Mouse (Mus musculus) adrenal gland, adult 2 months (tissue): Measurements from ENCODE around the gene Ldb3. TPM values are rescaled to one million over a fixed set of nuclear protein-coding genes. Genes with fewer than 3 reads are reported as not detected.
A peak's percentile ranks its signal among the peaks of the same experiment; 100 is the strongest.

Experiments used
- DNase-seq: peaks from one replicate; pipeline ENCODE4 v3.0.0; 2021
- polyA plus RNA-seq: library from polyadenylated mRNA; depleted of rRNA; stranded (reverse); fragments of >200 nt; gene quantifications from 2 replicates; pipeline ENCODE4 v1.2.3, GENCODE M21; 2012
- total RNA-seq, 2 experiments: library from RNA; stranded (reverse); gene quantifications; 2 replicates each; pipeline ENCODE4 v1.2.3; 2021

Gene Ldb3
- total and polyA plus RNA-seq, 3 experiments = 0.58 to 0.79 (median 0.76) TPM

DNA sequence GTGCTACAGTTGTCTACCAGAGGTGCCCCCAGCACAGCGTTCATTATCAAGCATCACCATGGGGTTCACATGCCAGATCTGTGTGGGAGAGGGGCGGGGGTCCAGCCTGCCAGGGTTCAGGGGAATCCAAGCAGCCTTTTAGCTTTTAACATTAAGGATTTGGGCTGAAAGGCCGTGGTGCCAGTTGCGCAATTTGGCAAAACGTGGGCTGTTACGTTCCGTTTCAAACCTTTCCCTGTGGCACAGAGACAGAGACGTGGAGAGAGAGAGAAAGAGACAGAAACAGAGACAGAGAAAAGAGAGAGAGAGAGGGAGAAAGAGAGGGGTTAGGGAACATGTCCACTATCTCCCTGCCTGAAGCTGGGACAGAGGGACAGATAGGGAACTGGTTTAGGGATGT is 26.8 kb downstream of the Ldb3 start:
- no peak for DNase-seq

DNA sequence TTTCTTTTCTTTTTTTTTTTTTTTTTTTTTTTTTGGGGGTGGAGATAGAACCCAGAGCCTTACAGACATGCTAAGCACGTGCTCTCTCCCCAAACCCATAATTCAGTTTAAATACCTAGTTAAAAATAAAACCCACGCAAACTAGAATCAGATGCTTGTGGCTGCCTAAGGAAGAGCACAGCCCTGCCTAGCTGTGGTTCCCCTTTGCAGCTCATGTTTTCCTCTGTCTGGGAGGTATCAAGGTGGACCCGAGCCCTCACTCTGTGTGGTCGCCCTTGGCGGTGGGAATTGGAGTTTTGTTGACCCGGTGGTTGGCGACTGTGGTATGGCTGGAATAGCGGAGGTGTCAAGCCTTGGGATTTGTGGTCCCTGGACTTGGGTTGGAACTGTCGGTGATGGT is 29.5 kb downstream of the Ldb3 start:
- DNase-seq = no peak

GRCm38 (mm10) chr14:34555211-34555610 is 33.3 kb downstream of the Ldb3 start:
- no peak for DNase-seq

- peak; percentile 57 for DNase-seq
These were observed 34.4 kb downstream of the Ldb3 start for GRCm38 (mm10) chr14:34554047-34554446.

- no peak for DNase-seq
These were observed 35.0 kb downstream of the Ldb3 start for GRCm38 (mm10) chr14:34553470-34553869.

DNA sequence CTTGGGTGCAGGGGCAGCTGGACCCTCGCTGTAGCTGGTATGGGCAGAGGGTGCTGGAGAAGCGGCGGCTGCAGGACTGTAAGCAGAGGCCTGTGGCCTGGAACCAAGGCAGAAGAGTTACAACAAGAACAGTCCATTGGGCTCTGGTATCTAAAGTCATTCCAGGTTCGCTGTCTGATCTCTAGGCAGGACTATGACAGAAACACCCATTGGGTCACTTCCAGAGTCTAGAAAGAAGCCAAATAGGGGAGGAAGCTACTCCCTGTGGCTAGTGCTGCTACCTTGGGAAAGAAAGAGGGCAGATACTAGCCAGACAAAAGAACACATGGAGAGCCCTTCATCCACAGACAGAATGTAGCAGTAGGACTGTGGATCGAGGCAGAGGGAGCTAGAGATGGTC is 36.3 kb downstream of the Ldb3 start:
- no peak for DNase-seq

GRCm38 (mm10) chr14:34549004-34549671 is 39.3 kb downstream of the Ldb3 start:
- peak; percentile 90 for DNase-seq

GRCm38 (mm10) chr14:34548391-34549001 is 40.0 kb downstream of the Ldb3 start:
- peak; percentile 74 for DNase-seq

- DNase-seq = no peak
These were observed 43.9 kb downstream of the Ldb3 start for GRCm38 (mm10) chr14:34544545-34544944.

DNA sequence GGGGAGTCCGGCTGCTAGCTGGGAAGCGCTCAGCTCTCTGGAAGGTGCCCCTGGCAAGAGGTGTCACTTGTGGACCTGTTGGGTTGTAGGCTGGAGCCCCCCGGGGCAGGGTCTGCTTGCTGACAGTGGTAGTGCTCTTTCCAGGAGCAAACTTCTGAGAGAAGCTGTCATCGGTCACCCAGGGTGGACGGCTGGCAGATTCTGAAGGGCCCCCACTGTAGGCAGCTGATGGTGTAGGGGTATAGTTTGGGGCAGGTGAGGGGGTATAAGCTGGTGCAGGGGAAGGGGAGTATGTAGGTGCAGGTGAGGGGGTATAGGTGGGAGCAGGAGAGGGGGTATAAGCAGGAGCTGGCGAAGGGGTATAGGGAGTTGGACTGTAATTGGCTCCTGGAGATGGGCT is 44.5 kb downstream of the Ldb3 start:
- no peak for DNase-seq

- no peak for DNase-seq
These were observed 44.9 kb downstream of the Ldb3 start for GRCm38 (mm10) chr14:34543596-34543995.

DNA sequence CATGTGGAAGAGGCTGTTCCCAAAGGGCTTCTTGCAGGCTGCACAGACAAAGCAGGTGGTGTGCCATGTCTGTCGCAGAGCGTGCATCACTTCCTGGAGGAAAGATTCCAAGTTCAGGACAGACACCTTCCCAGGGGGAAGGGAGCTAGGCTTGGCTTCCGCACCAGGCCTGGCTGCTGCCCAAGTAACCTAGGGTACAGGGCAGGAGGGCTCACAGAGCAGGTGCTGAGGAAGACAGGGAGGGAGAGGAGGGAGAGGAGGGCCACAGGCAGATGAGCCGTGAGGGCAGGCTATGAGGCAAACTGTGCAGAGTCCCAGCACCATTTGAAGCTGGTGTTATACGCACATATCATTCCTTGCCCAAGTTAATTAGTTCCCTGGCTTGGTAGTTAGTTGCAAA is 46.6 kb downstream of the Ldb3 start:
- no peak for DNase-seq

DNA sequence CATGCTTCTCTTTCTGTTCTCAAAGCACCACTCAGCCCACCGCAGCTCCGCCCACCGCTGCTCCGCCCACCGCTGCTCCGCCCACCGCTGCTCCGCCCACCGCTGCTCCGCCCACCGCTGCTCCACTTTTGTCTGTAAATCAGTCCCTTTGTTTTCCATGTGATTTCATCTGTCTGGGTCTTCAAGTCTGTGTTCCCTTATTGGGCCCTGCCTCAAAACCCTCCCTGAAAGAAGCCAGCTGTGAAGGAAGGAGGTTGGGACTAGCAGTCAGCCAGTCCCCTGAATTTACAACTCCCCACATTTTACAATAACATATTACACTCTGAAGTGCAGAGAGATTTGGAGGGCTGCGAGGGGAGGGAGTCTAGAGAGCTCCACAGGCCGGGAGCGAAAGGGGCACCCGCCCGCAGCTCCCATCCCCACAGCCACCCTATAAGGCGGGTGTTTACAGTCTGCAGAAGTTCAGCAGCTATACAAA is 47.8 kb downstream of the Ldb3 start:
- DNase-seq = no peak

DNA sequence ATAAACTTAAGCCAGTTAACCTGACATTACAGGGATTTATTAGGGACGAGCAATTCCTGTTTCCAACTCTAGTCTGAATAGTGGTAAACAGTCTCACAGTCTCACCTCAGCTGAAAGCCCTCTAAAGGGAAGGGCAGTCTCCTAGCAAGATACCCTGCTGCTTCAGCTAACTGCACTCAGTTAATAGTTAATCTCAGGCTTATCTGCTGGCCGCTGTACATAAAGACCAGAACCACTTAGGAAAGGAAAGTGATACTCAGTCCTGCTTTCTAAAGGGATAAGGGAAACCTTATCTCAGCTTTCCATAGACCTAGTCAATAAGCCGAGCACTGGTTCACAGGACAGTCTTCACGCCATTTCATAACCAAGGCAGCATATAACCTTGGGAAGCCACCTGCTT is 52.6 kb downstream of the Ldb3 start:
- DNase-seq = no peak

- DNase-seq = no peak
These were observed 54.9 kb downstream of the Ldb3 start for GRCm38 (mm10) chr14:34533537-34533936.

DNA sequence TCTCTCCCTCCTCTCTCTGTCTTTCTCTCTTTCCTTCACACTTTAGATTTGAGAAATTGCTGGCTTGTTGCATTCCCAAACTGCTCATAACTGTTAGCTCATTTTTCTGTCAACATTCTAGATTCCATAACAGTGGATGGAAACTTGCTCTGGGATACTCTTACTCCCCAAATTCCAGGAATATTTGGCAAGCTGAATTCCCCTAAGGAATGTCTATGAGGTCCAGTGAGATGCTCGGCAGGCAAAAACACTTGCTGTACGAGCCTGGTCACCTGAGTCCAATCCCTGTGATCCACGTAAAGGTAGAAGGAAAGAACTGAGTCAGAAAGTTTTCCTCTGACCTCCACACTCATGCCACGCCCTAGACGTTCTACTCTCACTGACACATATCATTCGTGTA is 55.9 kb downstream of the Ldb3 start:
- no peak for DNase-seq

DNA sequence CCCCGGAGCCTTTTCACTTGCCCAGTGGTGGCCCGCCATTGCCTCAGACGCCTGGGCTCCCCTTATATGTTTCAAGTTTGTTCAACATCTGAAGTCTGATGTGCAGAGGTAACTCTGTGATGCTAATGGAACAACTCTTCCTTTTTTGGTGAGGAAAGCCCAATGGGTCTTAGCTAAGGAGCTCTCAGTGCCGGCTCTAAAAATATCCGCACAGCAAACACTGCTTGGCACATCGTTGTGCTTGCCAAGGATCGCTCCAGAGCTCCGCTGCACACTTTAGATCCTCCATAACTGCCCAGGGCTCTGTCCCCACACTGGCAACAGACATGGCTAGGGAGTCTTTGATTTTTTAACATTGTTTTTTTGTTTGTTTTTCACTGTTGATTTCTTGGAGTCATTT is 59.7 kb downstream of the Ldb3 start:
- no peak for DNase-seq

GRCm38 (mm10) chr14:34522701-34523100 is 65.8 kb downstream of the Ldb3 start, which contains the start of gene 9230112D13Rik:
Gene 9230112D13Rik, minus strand, starts transcription at chr14:34522801.
- no peak for DNase-seq

DNA sequence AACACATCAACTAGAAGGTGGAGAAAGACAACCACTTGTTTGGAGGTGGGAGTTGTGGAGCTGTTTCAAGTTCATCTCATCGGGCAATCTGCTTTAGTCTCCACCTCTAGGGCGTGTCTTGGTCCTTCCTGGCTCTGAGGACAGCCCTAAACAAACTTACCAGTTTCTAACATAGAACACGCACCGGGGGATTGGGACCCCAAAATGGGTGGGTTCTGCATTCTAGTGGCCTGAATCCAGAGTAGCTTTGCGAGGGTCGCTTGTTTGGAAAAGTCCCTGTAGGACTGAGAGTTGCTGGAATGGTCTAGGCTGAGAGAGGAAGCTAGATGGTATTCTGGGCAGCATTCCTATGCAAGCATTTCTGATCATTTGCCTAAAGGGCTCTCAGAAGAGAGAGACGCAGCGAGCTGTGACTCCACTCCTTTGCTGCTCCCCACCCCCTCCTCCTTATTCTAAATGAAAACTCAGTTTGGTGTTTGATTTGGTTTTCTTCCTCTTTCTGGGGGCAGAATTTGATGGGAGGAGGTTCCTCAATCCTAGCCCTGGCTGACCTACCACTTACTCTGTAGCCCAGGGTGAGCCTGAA is 70.4 kb downstream of the Ldb3 start:
- DNase-seq = no peak

- no peak for DNase-seq
These were observed 71.4 kb downstream of the Ldb3 start for GRCm38 (mm10) chr14:34516960-34517577.

- DNase-seq = no peak
These were observed 72.6 kb downstream of the Ldb3 start for GRCm38 (mm10) chr14:34515860-34516259.

- no peak for DNase-seq
These were observed 74.4 kb downstream of the Ldb3 start for GRCm38 (mm10) chr14:34514120-34514519.

DNA sequence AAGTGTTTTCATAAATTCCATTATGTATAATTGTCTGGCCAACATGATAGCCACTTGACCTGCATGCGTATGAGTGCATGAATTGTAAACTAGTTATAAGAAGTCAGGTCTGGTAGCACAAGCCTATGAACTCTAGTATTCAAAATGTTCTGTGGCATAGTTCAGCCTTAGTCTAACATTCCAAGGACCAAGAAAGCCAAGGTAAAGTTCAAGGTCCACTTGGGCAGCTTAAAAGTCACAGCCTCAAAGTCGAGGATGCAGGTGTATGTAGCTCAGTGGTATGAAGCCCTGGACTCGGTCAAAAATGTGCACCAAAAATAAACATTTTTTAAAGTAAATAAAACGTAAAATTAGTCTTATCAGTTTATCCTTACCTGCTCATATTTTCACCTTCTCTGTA is 75.9 kb downstream of the Ldb3 start:
- DNase-seq = no peak
